Mouse (Mus musculus) kidney, adult 2 months (tissue): ENCODE measurements around the gene Pla2r1. TPM values are rescaled to one million over a fixed set of nuclear protein-coding genes. Genes with fewer than 3 reads are reported as not detected.

ENCODE experiments used
- DNase-seq: peaks from one replicate; pipeline ENCODE4 v3.0.0; 2021
- H3K27ac ChIP-seq: fragments of 200-500 bp; 2 replicates; pipeline ENCODE4 v1.5.1; 2012; ENCODE audit warnings: low read depth, low read length, control low read depth, inconsistent platforms; ENCODE audit not compliant: insufficient read depth
- H3K27me3 ChIP-seq: fragments of 200-500 bp; replicated peaks from 2 replicates; pipeline ENCODE4 v1.6.1; 2012; ENCODE audit warnings: mild to moderate bottlenecking, moderate library complexity, low read length, inconsistent platforms; ENCODE audit not compliant: control insufficient read depth, insufficient read depth
- H3K36me3 ChIP-seq: fragments of 200-500 bp; 2 replicates; pipeline ENCODE4 v1.6.1; 2012; ENCODE audit warnings: mild to moderate bottlenecking, moderate library complexity, low read length, inconsistent platforms; ENCODE audit not compliant: control insufficient read depth, insufficient read depth
- H3K4me1 ChIP-seq: fragments of 200-500 bp; 2 replicates; pipeline ENCODE4 v1.6.1; 2011; ENCODE audit warnings: low read length; ENCODE audit not compliant: control insufficient read depth, insufficient read depth
- H3K4me3 ChIP-seq: fragments of 200-500 bp; 2 replicates; pipeline ENCODE4 v1.5.1; 2011; ENCODE audit warnings: mild to moderate bottlenecking, low read depth, low read length, control low read depth; ENCODE audit not compliant: insufficient read depth
- CTCF ChIP-seq: fragments of 200-500 bp; conservative IDR thresholded peaks from 2 replicates; pipeline ENCODE4 v1.5.1; 2011; ENCODE audit warnings: low read depth, mild to moderate bottlenecking, control low read depth, low read length, moderate library complexity, mixed read lengths; ENCODE audit not compliant: insufficient read depth, insufficient read length
- POLR2A ChIP-seq: fragments of 200-500 bp; IDR thresholded peaks from one replicate; pipeline ENCODE4 v1.6.1; 2011; ENCODE audit warnings: low read depth, low read length, control low read depth
- WGBS: fragments of 180-500 bp; shearing (Covaris S2); methylation state at CpG from one replicate; pipeline ENCODE4 v1.1.7; 2018; 5-methylcytosine and 5-hydroxymethylcytosine counted together
- polyA plus RNA-seq: library from polyadenylated mRNA; depleted of rRNA; stranded (reverse); fragments of >200 nt; gene quantifications from 2 replicates; pipeline ENCODE4 v1.2.3, GENCODE M21; 2012

The Pla2r1 gene
- polyA plus RNA-seq, 1 experiment, result 4.8 TPM

DNA sequence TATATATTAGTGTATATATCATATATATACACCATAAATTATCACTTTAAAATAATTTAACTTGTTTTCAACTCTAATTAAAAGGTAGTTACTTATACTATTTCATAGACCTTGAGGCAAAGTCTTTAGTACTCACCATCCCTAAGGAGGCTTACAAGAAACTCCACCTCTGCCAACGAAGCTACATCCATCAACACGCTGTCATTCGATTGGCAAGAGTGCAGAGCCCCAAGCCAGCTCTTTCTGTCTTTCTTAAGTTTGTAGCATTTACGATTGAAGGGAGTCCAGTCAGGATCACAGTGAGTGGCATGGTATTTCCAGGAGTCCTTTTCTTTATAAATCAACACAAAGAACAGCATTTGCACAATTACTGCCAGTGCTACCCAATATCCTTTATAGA, 49.1 kb downstream of the Pla2r1 start:
- WGBS, result 84% methylated on average over 4 of the region's 4 CpGs
- Histone ChIP-seq H3K4me3 (no peak overlapping the region), H3K4me1 (no peaks in the 10 kb centered on the region), H3K36me3 (no peaks in the 10 kb centered on the region), H3K27me3 (no peaks in the 10 kb centered on the region), H3K27ac (no peak overlapping the region)
- DNase-seq, result no peak
- TF ChIP-seq CTCF, result no peak
- TF ChIP-seq POLR2A, result no peak

GRCm38 (mm10) chr2:60500583-60501116, 52.5 kb downstream of the Pla2r1 start:
- no peak for TF ChIP-seq CTCF
- no peak for TF ChIP-seq POLR2A
- H3K4me3 ChIP-seq, result no peak overlapping the region
- no peaks in the 10 kb centered on the region for H3K27me3 ChIP-seq
- H3K27ac ChIP-seq, result no peak overlapping the region
- H3K4me1 ChIP-seq, result no peaks in the 10 kb centered on the region
- H3K36me3 ChIP-seq, result no peaks in the 10 kb centered on the region
- DNase-seq, result no peak
- WGBS, result 68% methylated on average over 1 of the region's 1 CpGs

GRCm38 (mm10) chr2:60479906-60480305, 73.2 kb downstream of the Pla2r1 start:
- DNase-seq, result no peak
- H3K27ac ChIP-seq, result no peak overlapping the region
- no peaks in the 10 kb centered on the region for H3K4me1 ChIP-seq
- H3K4me3 ChIP-seq, result no peak overlapping the region
- WGBS, result 95% methylated on average over 7 of the region's 7 CpGs
- no peak for TF ChIP-seq POLR2A
- TF ChIP-seq CTCF, result no peak
- H3K27me3 ChIP-seq, result no peaks in the 10 kb centered on the region
- no peaks in the 10 kb centered on the region for H3K36me3 ChIP-seq

DNA sequence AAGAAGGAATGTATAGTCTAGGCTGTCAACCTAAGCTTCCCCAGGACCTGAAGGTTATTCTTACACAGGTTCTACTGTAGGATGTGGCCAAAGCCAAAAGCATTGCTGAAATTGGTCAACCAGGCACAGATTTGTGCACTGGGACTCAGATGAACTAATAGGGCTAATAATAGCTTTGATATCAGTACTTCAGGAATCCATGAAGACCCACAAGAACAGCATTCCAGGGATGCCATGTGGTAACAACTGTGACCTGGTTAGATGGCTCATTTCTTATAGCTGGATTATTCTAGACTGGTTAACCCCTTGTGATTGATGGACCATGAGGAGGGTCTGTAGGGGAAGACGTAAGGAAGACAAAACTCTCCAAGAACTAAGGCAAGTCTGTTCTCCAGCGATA, 74.3 kb downstream of the Pla2r1 start:
- no peaks in the 10 kb centered on the region for H3K4me1 ChIP-seq
- 82% methylated on average over 2 of the region's 2 CpGs for WGBS
- H3K36me3 ChIP-seq, result no peaks in the 10 kb centered on the region
- no peak for TF ChIP-seq POLR2A
- TF ChIP-seq CTCF, result no peak
- H3K27me3 ChIP-seq, result no peaks in the 10 kb centered on the region
- H3K4me3 ChIP-seq, result no peak overlapping the region
- H3K27ac ChIP-seq, result no peak overlapping the region
- DNase-seq, result no peak

DNA sequence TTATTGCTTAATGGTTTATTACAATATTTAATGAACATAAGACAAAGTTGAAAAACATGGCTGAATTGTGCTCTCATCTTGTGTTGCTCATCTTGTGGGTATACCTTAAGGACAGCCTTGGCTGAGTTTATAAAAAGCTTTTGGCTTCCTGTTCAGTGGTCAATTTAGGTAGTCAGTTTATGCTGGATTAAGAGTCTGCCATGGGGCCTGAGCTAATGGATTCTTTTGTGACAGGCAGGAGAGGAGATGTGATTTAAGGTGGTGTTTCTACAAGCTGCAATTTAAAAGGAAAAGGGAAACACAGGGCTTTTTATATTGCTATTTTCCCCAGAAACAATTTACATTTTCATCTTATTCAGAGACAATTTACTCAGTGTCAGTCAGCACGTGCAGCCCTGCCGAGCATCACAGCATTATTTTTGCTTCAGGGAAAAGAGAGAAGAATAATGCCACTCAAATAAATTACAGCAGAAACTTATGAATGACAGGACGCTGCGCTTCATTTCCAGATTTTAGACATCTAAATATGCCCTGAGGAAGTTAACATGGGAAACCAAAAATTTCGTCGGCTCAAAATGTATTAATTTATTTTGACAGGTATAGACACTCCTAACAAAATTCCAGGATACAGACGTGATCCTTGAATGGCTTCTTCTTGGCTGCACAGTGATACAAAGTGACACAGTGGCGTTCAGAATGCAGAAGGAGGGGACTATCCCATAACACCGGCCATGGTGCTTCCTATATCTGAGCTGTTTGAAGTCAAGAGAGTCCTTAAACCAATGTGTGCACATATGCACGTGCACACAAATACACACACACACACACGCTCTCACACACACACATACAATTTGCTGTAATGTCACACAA, 84.0 kb downstream of the Pla2r1 start:
- no peak for TF ChIP-seq POLR2A
- no peak for TF ChIP-seq CTCF
- Histone ChIP-seq H3K27me3 (no peaks in the 10 kb centered on the region), H3K4me3 (no peak overlapping the region), H3K36me3 (no peaks in the 10 kb centered on the region), H3K27ac (no peak overlapping the region), H3K4me1 (no peaks in the 10 kb centered on the region)
- WGBS, result 74% methylated on average over 11 of the region's 11 CpGs
- no peak for DNase-seq

DNA sequence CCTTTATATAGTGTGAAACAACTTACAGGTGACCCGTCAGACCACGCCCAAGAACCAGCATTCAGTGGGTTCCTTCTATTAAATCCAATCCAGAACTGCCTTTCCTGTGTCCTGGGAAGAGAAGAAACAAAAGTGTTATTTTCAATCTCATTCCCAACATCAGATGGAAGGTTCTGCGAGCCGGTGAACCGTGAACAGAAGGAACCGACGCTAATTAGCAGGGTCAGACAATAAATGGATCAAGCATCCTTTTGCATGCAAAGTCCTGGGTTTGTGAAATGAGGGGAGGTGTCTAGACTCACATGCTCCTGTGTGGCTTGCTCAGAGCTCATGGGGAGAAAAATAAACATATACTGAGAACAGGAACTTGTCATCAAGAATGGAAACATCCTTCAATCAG, 100.7 kb downstream of the Pla2r1 start:
- WGBS, result 68% methylated on average over 7 of the region's 7 CpGs

GRCm38 (mm10) chr2:60451119-60451773, 101.9 kb downstream of the Pla2r1 start:
- DNase-seq, result no peak
- TF ChIP-seq CTCF (no peak), POLR2A (no peak)
- Histone ChIP-seq H3K4me1 (no peaks in the 10 kb centered on the region), H3K36me3 (no peaks in the 10 kb centered on the region), H3K4me3 (no peak overlapping the region), H3K27me3 (no peaks in the 10 kb centered on the region), H3K27ac (no peak overlapping the region)
- 64% methylated on average over 3 of the region's 3 CpGs for WGBS

More for the DNA sequence above, 100.7 kb downstream of the Pla2r1 start:
- Histone ChIP-seq H3K36me3 (no peaks in the 10 kb centered on the region), H3K4me3 (no peak overlapping the region), H3K27ac (no peak overlapping the region), H3K4me1 (no peaks in the 10 kb centered on the region), H3K27me3 (no peaks in the 10 kb centered on the region)
- DNase-seq, result no peak
- TF ChIP-seq CTCF (no peak), POLR2A (no peak)
